Mouse (Mus musculus) megakaryocyte-erythroid progenitor cell, adult 5 weeks (primary cell): ENCODE results near the gene Exoc6b. TPM values are rescaled to one million over a fixed set of nuclear protein-coding genes. Genes with fewer than 3 reads are reported as not detected.

ENCODE experiments used
- polyA plus RNA-seq: library from polyadenylated mRNA; stranded (reverse); fragments of >175 nt; gene quantifications from 2 replicates; pipeline ENCODE4 v1.2.3, GENCODE M21; 2012

The Exoc6b gene
- 4.2 and 10.1 TPM in 2 replicates for polyA plus RNA-seq

GRCm38 (mm10) chr6:85069023-85069985 lies at the start of gene Exoc6b:
Exoc6b (minus strand) TSS chr6:85069513.

GRCm38 (mm10) chr6:84593693-84594092 lies 475.6 kb downstream of the Exoc6b start, which contains the start of gene Cyp26b1:
Cyp26b1 (minus strand) TSS chr6:84593908.

Other genes with a start within 250 kb of the Exoc6b start
- 57.2 and 59.5 TPM in 2 replicates for gene Spr, start 68.3 kb upstream of the Exoc6b start, polyA plus RNA-seq
- gene Emx1, start 117.9 kb upstream of the Exoc6b start, polyA plus RNA-seq: not detected in 2 replicates